Mouse (Mus musculus) heart, embryonic 11.5 days (tissue): ENCODE data around the gene Sdhd. TPM values are rescaled to one million over a fixed set of nuclear protein-coding genes. Genes with fewer than 3 reads are reported as not detected.

ENCODE experiments used
- ATAC-seq: fragments of 200-750 bp; cut with Nextera tagmentation; replicated peaks from 2 replicates; pipeline ENCODE4 v1.8.0; 2017; ENCODE audit warnings: moderate library complexity; ENCODE audit not compliant: insufficient number of reproducible peaks, low FRiP score, low TSS enrichment
- H3K27ac ChIP-seq: fragments of 300-500 bp; sonication (generic); 2 replicates; pipeline ENCODE4 v1.5.1; 2014; ENCODE audit warnings: mild to moderate bottlenecking, low read depth, low read length
- H3K27me3 ChIP-seq: fragments of 300-500 bp; sonication (generic); 2 replicates; pipeline ENCODE4 v1.6.1; 2014; ENCODE audit warnings: mild to moderate bottlenecking, low read length, mixed read lengths; ENCODE audit not compliant: control insufficient read depth, insufficient read depth
- H3K36me3 ChIP-seq: fragments of 300-500 bp; sonication (generic); 2 replicates; pipeline ENCODE4 v1.6.1; 2014; ENCODE audit warnings: mild to moderate bottlenecking, low read length, moderate library complexity, mixed read lengths; ENCODE audit not compliant: control insufficient read depth, insufficient read depth
- H3K4me1 ChIP-seq: fragments of 300-500 bp; sonication (generic); 2 replicates; pipeline ENCODE4 v1.6.1; 2014; ENCODE audit warnings: low read length; ENCODE audit not compliant: control insufficient read depth, insufficient read depth
- H3K4me2 ChIP-seq: fragments of 300-500 bp; sonication (generic); 2 replicates; pipeline ENCODE4 v1.6.1; 2014; ENCODE audit warnings: mild to moderate bottlenecking, moderate library complexity
- H3K4me3 ChIP-seq: fragments of 300-500 bp; sonication (generic); 2 replicates; pipeline ENCODE4 v1.5.1; 2014; ENCODE audit warnings: low read depth, low read length
- H3K9ac ChIP-seq: fragments of 300-500 bp; sonication (generic); 2 replicates; pipeline ENCODE4 v1.6.1; 2014; ENCODE audit warnings: mild to moderate bottlenecking, low read depth, low read length, moderate library complexity
- H3K9me3 ChIP-seq: fragments of 300-500 bp; sonication (generic); replicated peaks from 2 replicates; pipeline ENCODE4 v1.6.1; 2016; ENCODE audit warnings: low read length; ENCODE audit not compliant: control insufficient read depth
- WGBS: fragments of 180-500 bp; shearing (Covaris S2); extraction: QIAGEN DNeasy Blood & Tissue Kit; methylation state at CpG from one replicate; pipeline ENCODE4 v1.1.7; 2014; ENCODE audit not compliant: insufficient replicate concordance; 5-methylcytosine and 5-hydroxymethylcytosine counted together
- polyA plus RNA-seq: library from polyadenylated mRNA; unstranded; fragments of >200 nt; fragmentation: Nextera tagmentation; extraction: Ambion mirVana; gene quantifications from 2 replicates; pipeline ENCODE4 v1.2.1, GENCODE M21; 2014

Sdhd gene
- polyA plus RNA-seq, 1 experiment from 2014 or later = 572 TPM

GRCm38 (mm10) chr9:50594794-50595417 is 8.7 kb downstream of the Sdhd start:
- no peaks in the 10 kb centered on the region for H3K9me3 ChIP-seq
- no peaks in the 10 kb centered on the region for H3K27me3 ChIP-seq
- no peak overlapping the region for H3K4me3 ChIP-seq
- no peaks in the 10 kb centered on the region for H3K4me1 ChIP-seq
- H3K4me2 ChIP-seq = no peak overlapping the region
- H3K9ac ChIP-seq = no peak overlapping the region
- no peak for ATAC-seq
- WGBS = 77% methylated on average over 12 of the region's 12 CpGs
- peaks cover 30% of the 10 kb centered on the region for H3K36me3 ChIP-seq
- H3K27ac ChIP-seq = no peak overlapping the region

- Histone ChIP-seq H3K9me3 (no peaks in the 10 kb centered on the region), H3K36me3 (peaks cover 26% of the 10 kb centered on the region), H3K27ac (no peak overlapping the region), H3K4me3 (no peak overlapping the region), H3K9ac (no peak overlapping the region), H3K4me2 (no peak overlapping the region), H3K4me1 (no peaks in the 10 kb centered on the region), H3K27me3 (no peaks in the 10 kb centered on the region)
- 73% methylated on average over 3 of the region's 3 CpGs for WGBS
- no peak for ATAC-seq
Observed at GRCm38 (mm10) chr9:50593544-50593943, 10.1 kb downstream of the Sdhd start.

- Histone ChIP-seq H3K27me3 (no peaks in the 10 kb centered on the region), H3K27ac (no peak overlapping the region), H3K4me1 (no peaks in the 10 kb centered on the region), H3K9ac (no peak overlapping the region), H3K4me2 (no peak overlapping the region), H3K36me3 (peaks cover 20% of the 10 kb centered on the region), H3K9me3 (no peaks in the 10 kb centered on the region), H3K4me3 (no peak overlapping the region)
- no peak for ATAC-seq
- WGBS = 81% methylated on average over 9 of the region's 9 CpGs
Observed at GRCm38 (mm10) chr9:50592955-50593354, 10.7 kb downstream of the Sdhd start.

GRCm38 (mm10) chr9:50590856-50591518 is 12.6 kb downstream of the Sdhd start:
- Histone ChIP-seq H3K4me1 (no peaks in the 10 kb centered on the region), H3K27me3 (no peaks in the 10 kb centered on the region), H3K9me3 (no peaks in the 10 kb centered on the region), H3K36me3 (peaks cover 4% of the 10 kb centered on the region; the same call in 1 of the 2 replicates), H3K9ac (no peak overlapping the region), H3K27ac (no peak overlapping the region), H3K4me3 (no peak overlapping the region), H3K4me2 (no peak overlapping the region)
- WGBS = 72% methylated on average over 10 of the region's 10 CpGs
- no peak for ATAC-seq

- H3K36me3 ChIP-seq = no peaks in the 10 kb centered on the region
- no peak overlapping the region for H3K27ac ChIP-seq
- no peak for ATAC-seq
- no peak overlapping the region for H3K4me3 ChIP-seq
- H3K27me3 ChIP-seq = no peaks in the 10 kb centered on the region
- WGBS = 68% methylated on average over 4 of the region's 4 CpGs
- no peak overlapping the region for H3K9ac ChIP-seq
- H3K9me3 ChIP-seq = no peaks in the 10 kb centered on the region
- H3K4me2 ChIP-seq = no peak overlapping the region
- H3K4me1 ChIP-seq = no peaks in the 10 kb centered on the region
Observed at GRCm38 (mm10) chr9:50586955-50587354, 16.7 kb downstream of the Sdhd start.

- H3K36me3 ChIP-seq = no peaks in the 10 kb centered on the region
- WGBS = 77% methylated on average over 6 of the region's 6 CpGs
- no peaks in the 10 kb centered on the region for H3K4me1 ChIP-seq
- H3K9me3 ChIP-seq = no peaks in the 10 kb centered on the region
- ATAC-seq = no peak
- H3K9ac ChIP-seq = no peak overlapping the region
- H3K4me3 ChIP-seq = no peak overlapping the region
- no peak overlapping the region for H3K4me2 ChIP-seq
- H3K27me3 ChIP-seq = no peaks in the 10 kb centered on the region
- H3K27ac ChIP-seq = no peak overlapping the region
Observed at GRCm38 (mm10) chr9:50585145-50585818, 18.3 kb downstream of the Sdhd start.

GRCm38 (mm10) chr9:50580370-50580769 is 23.2 kb downstream of the Sdhd start:
- Histone ChIP-seq H3K27me3 (no peaks in the 10 kb centered on the region), H3K4me1 (no peaks in the 10 kb centered on the region), H3K36me3 (no peaks in the 10 kb centered on the region), H3K27ac (no peak overlapping the region), H3K4me2 (no peak overlapping the region), H3K4me3 (no peak overlapping the region), H3K9me3 (no peaks in the 10 kb centered on the region), H3K9ac (no peak overlapping the region)
- ATAC-seq = no peak
- WGBS = 27% methylated on average over 4 of the region's 4 CpGs

- no peak for ATAC-seq
- Histone ChIP-seq H3K36me3 (no peaks in the 10 kb centered on the region), H3K4me1 (no peaks in the 10 kb centered on the region), H3K4me3 (no peak overlapping the region), H3K4me2 (no peak overlapping the region), H3K27ac (no peak overlapping the region), H3K27me3 (no peaks in the 10 kb centered on the region), H3K9ac (no peak overlapping the region), H3K9me3 (no peaks in the 10 kb centered on the region)
- 64% methylated on average over 10 of the region's 10 CpGs for WGBS
Observed at GRCm38 (mm10) chr9:50569599-50570525, 33.8 kb downstream of the Sdhd start.
